Mouse (Mus musculus): Measurements from ENCODE around the gene Cfap44. TPM values are rescaled to one million over a fixed set of nuclear protein-coding genes. Genes with fewer than 3 reads are reported as not detected.

Cfap44 gene
- polyA plus RNA-seq, 1 experiment from 2014 or later: 1.1 TPM

- no peak for ATAC-seq (ENCODE audit: low read depth)
- no peaks in the 10 kb centered on the region for H3K36me3 ChIP-seq (ENCODE audit: control insufficient read depth, insufficient read depth)
- no peaks in the 10 kb centered on the region for H3K4me1 ChIP-seq (ENCODE audit: control insufficient read depth, low read depth, low read length)
- H3K4me2 ChIP-seq (ENCODE audit: low read depth, low read length): no peak overlapping the region
- no peak overlapping the region for H3K27ac ChIP-seq (ENCODE audit: low read length)
- H3K27me3 ChIP-seq (ENCODE audit: control insufficient read depth, insufficient read depth, low read depth, low read length): no peaks in the 10 kb centered on the region
- no peaks in the 10 kb centered on the region for H3K9me3 ChIP-seq (replicated peaks; ENCODE audit: control insufficient read depth, low read length)
- H3K9ac ChIP-seq (ENCODE audit: low read depth, low read length): no peak overlapping the region
- 29% methylated on average over 2 of the region's 2 CpGs for WGBS (ENCODE audit: insufficient replicate concordance)
- H3K4me3 ChIP-seq (ENCODE audit: low read depth, low read length): no peak overlapping the region
Observed at GRCm38 (mm10) chr16:44457858-44458257, 63.3 kb downstream of the Cfap44 start.

- Histone ChIP-seq H3K27me3 (ENCODE audit: control insufficient read depth, insufficient read depth, low read depth, low read length) (no peaks in the 10 kb centered on the region), H3K4me3 (ENCODE audit: low read depth, low read length) (no peak overlapping the region), H3K9me3 (replicated peaks; ENCODE audit: control insufficient read depth, low read length) (no peaks in the 10 kb centered on the region), H3K9ac (ENCODE audit: low read depth, low read length) (no peak overlapping the region), H3K36me3 (ENCODE audit: control insufficient read depth, insufficient read depth) (no peaks in the 10 kb centered on the region), H3K4me2 (ENCODE audit: low read depth, low read length) (no peak overlapping the region), H3K27ac (ENCODE audit: low read length) (no peak overlapping the region), H3K4me1 (ENCODE audit: control insufficient read depth, low read depth, low read length) (no peaks in the 10 kb centered on the region)
- ATAC-seq (ENCODE audit: low read depth): no peak
- WGBS (ENCODE audit: insufficient replicate concordance): 67% methylated on average over 2 of the region's 2 CpGs
Observed at GRCm38 (mm10) chr16:44458826-44459225, 64.2 kb downstream of the Cfap44 start.

- no peaks in the 10 kb centered on the region for H3K4me1 ChIP-seq (ENCODE audit: control insufficient read depth, low read depth, low read length)
- no peak overlapping the region for H3K9ac ChIP-seq (ENCODE audit: low read depth, low read length)
- H3K27me3 ChIP-seq (ENCODE audit: control insufficient read depth, insufficient read depth, low read depth, low read length): no peaks in the 10 kb centered on the region
- no peaks in the 10 kb centered on the region for H3K36me3 ChIP-seq (ENCODE audit: control insufficient read depth, insufficient read depth)
- no peaks in the 10 kb centered on the region for H3K9me3 ChIP-seq (replicated peaks; ENCODE audit: control insufficient read depth, low read length)
- no peak overlapping the region for H3K27ac ChIP-seq (ENCODE audit: low read length)
- no peak overlapping the region for H3K4me2 ChIP-seq (ENCODE audit: low read depth, low read length)
- H3K4me3 ChIP-seq (ENCODE audit: low read depth, low read length): no peak overlapping the region
- WGBS (ENCODE audit: insufficient replicate concordance): 46% methylated on average over 5 of the region's 5 CpGs
- ATAC-seq (ENCODE audit: low read depth): no peak
Observed at GRCm38 (mm10) chr16:44460922-44461321, 66.3 kb downstream of the Cfap44 start.

GRCm38 (mm10) chr16:44475281-44475680, 80.7 kb downstream of the Cfap44 start:
- H3K4me3 ChIP-seq (ENCODE audit: low read depth, low read length): no peak overlapping the region
- H3K4me2 ChIP-seq (ENCODE audit: low read depth, low read length): no peak overlapping the region
- H3K36me3 ChIP-seq (ENCODE audit: control insufficient read depth, insufficient read depth): no peaks in the 10 kb centered on the region
- H3K27me3 ChIP-seq (ENCODE audit: control insufficient read depth, insufficient read depth, low read depth, low read length): no peaks in the 10 kb centered on the region
- WGBS (ENCODE audit: insufficient replicate concordance): 69% methylated on average over 14 of the region's 14 CpGs
- H3K27ac ChIP-seq (ENCODE audit: low read length): no peak overlapping the region
- no peaks in the 10 kb centered on the region for H3K9me3 ChIP-seq (replicated peaks; ENCODE audit: control insufficient read depth, low read length)
- H3K4me1 ChIP-seq (ENCODE audit: control insufficient read depth, low read depth, low read length): no peaks in the 10 kb centered on the region
- H3K9ac ChIP-seq (ENCODE audit: low read depth, low read length): no peak overlapping the region
- ATAC-seq (ENCODE audit: low read depth): no peak

GRCm38 (mm10) chr16:44475682-44476375, 81.2 kb downstream of the Cfap44 start:
- ATAC-seq (ENCODE audit: low read depth): no peak
- Histone ChIP-seq H3K36me3 (ENCODE audit: control insufficient read depth, insufficient read depth) (no peaks in the 10 kb centered on the region), H3K4me2 (ENCODE audit: low read depth, low read length) (no peak overlapping the region), H3K9ac (ENCODE audit: low read depth, low read length) (no peak overlapping the region), H3K9me3 (replicated peaks; ENCODE audit: control insufficient read depth, low read length) (no peaks in the 10 kb centered on the region), H3K27ac (ENCODE audit: low read length) (no peak overlapping the region), H3K4me3 (ENCODE audit: low read depth, low read length) (no peak overlapping the region), H3K4me1 (ENCODE audit: control insufficient read depth, low read depth, low read length) (no peaks in the 10 kb centered on the region), H3K27me3 (ENCODE audit: control insufficient read depth, insufficient read depth, low read depth, low read length) (no peaks in the 10 kb centered on the region)
- WGBS (ENCODE audit: insufficient replicate concordance): 71% methylated on average over 11 of the region's 11 CpGs

GRCm38 (mm10) chr16:44478767-44479166, 84.2 kb downstream of the Cfap44 start:
- H3K36me3 ChIP-seq (ENCODE audit: control insufficient read depth, insufficient read depth): no peaks in the 10 kb centered on the region
- H3K4me3 ChIP-seq (ENCODE audit: low read depth, low read length): no peak overlapping the region
- no peaks in the 10 kb centered on the region for H3K9me3 ChIP-seq (replicated peaks; ENCODE audit: control insufficient read depth, low read length)
- H3K4me1 ChIP-seq (ENCODE audit: control insufficient read depth, low read depth, low read length): no peaks in the 10 kb centered on the region
- WGBS (ENCODE audit: insufficient replicate concordance): 42% methylated on average over 18 of the region's 18 CpGs
- ATAC-seq (ENCODE audit: low read depth): no peak
- H3K9ac ChIP-seq (ENCODE audit: low read depth, low read length): no peak overlapping the region
- H3K27me3 ChIP-seq (ENCODE audit: control insufficient read depth, insufficient read depth, low read depth, low read length): no peaks in the 10 kb centered on the region
- H3K27ac ChIP-seq (ENCODE audit: low read length): no peak overlapping the region
- no peak overlapping the region for H3K4me2 ChIP-seq (ENCODE audit: low read depth, low read length)

GRCm38 (mm10) chr16:44479852-44480251, 85.3 kb downstream of the Cfap44 start:
- H3K4me2 ChIP-seq (ENCODE audit: low read depth, low read length): no peak overlapping the region
- no peaks in the 10 kb centered on the region for H3K27me3 ChIP-seq (ENCODE audit: control insufficient read depth, insufficient read depth, low read depth, low read length)
- WGBS (ENCODE audit: insufficient replicate concordance): 76% methylated on average over 14 of the region's 14 CpGs
- H3K9ac ChIP-seq (ENCODE audit: low read depth, low read length): no peak overlapping the region
- H3K27ac ChIP-seq (ENCODE audit: low read length): no peak overlapping the region
- no peaks in the 10 kb centered on the region for H3K4me1 ChIP-seq (ENCODE audit: control insufficient read depth, low read depth, low read length)
- H3K4me3 ChIP-seq (ENCODE audit: low read depth, low read length): no peak overlapping the region
- no peak for ATAC-seq (ENCODE audit: low read depth)
- no peaks in the 10 kb centered on the region for H3K9me3 ChIP-seq (replicated peaks; ENCODE audit: control insufficient read depth, low read length)
- no peaks in the 10 kb centered on the region for H3K36me3 ChIP-seq (ENCODE audit: control insufficient read depth, insufficient read depth)

GRCm38 (mm10) chr16:44480616-44481015, 86.0 kb downstream of the Cfap44 start:
- Histone ChIP-seq H3K27me3 (ENCODE audit: control insufficient read depth, insufficient read depth, low read depth, low read length) (no peaks in the 10 kb centered on the region), H3K4me2 (ENCODE audit: low read depth, low read length) (no peak overlapping the region), H3K9ac (ENCODE audit: low read depth, low read length) (no peak overlapping the region), H3K36me3 (ENCODE audit: control insufficient read depth, insufficient read depth) (no peaks in the 10 kb centered on the region), H3K4me3 (ENCODE audit: low read depth, low read length) (no peak overlapping the region), H3K4me1 (ENCODE audit: control insufficient read depth, low read depth, low read length) (no peaks in the 10 kb centered on the region), H3K9me3 (replicated peaks; ENCODE audit: control insufficient read depth, low read length) (no peaks in the 10 kb centered on the region), H3K27ac (ENCODE audit: low read length) (no peak overlapping the region)
- no peak for ATAC-seq (ENCODE audit: low read depth)
- WGBS (ENCODE audit: insufficient replicate concordance): 59% methylated on average over 7 of the region's 7 CpGs

- H3K27ac ChIP-seq (ENCODE audit: low read length): no peak overlapping the region
- no peaks in the 10 kb centered on the region for H3K9me3 ChIP-seq (replicated peaks; ENCODE audit: control insufficient read depth, low read length)
- WGBS (ENCODE audit: insufficient replicate concordance): 44% methylated on average over 28 of the region's 28 CpGs
- ATAC-seq (ENCODE audit: low read depth): no peak
- H3K4me3 ChIP-seq (ENCODE audit: low read depth, low read length): no peak overlapping the region
- H3K9ac ChIP-seq (ENCODE audit: low read depth, low read length): no peak overlapping the region
- no peaks in the 10 kb centered on the region for H3K36me3 ChIP-seq (ENCODE audit: control insufficient read depth, insufficient read depth)
- no peaks in the 10 kb centered on the region for H3K27me3 ChIP-seq (ENCODE audit: control insufficient read depth, insufficient read depth, low read depth, low read length)
- H3K4me2 ChIP-seq (ENCODE audit: low read depth, low read length): no peak overlapping the region
- H3K4me1 ChIP-seq (ENCODE audit: control insufficient read depth, low read depth, low read length): no peaks in the 10 kb centered on the region
Observed at GRCm38 (mm10) chr16:44481599-44482593, 87.3 kb downstream of the Cfap44 start.

Data from liver, embryonic 16.5 days (tissue).